Mouse (Mus musculus) hindbrain, embryonic 13.5 days (tissue): ENCODE data around the gene Tas2r130. TPM values are rescaled to one million over a fixed set of nuclear protein-coding genes. Genes with fewer than 3 reads are reported as not detected.
"Not testable (repeated sequence)": the region's sequence is repeated elsewhere in the genome, so short reads cannot be mapped to it uniquely, and the experiment has no call there.

Source experiments
- ATAC-seq: fragments of 200-750 bp; cut with Nextera tagmentation; 2 replicates; pipeline ENCODE4 v1.8.0; 2017; ENCODE audit warnings: moderate TSS enrichment; ENCODE audit not compliant: low FRiP score
- H3K27ac ChIP-seq: fragments of 300-500 bp; sonication (generic); 2 replicates; pipeline ENCODE4 v1.5.1; 2015; ENCODE audit warnings: inconsistent platforms, mild to moderate bottlenecking, moderate library complexity
- H3K27me3 ChIP-seq: fragments of 300-500 bp; sonication (generic); 2 replicates; pipeline ENCODE4 v1.6.1; 2015; ENCODE audit warnings: mild to moderate bottlenecking, inconsistent platforms
- H3K36me3 ChIP-seq: fragments of 300-500 bp; sonication (generic); 2 replicates; pipeline ENCODE4 v1.6.1; 2015; ENCODE audit warnings: mild to moderate bottlenecking, inconsistent platforms
- H3K4me1 ChIP-seq: fragments of 300-500 bp; sonication (generic); replicated peaks from 2 replicates; pipeline ENCODE4 v1.6.1; 2015; ENCODE audit warnings: inconsistent platforms
- H3K4me2 ChIP-seq: fragments of 300-500 bp; sonication (generic); 2 replicates; pipeline ENCODE4 v1.6.1; 2015; ENCODE audit warnings: inconsistent platforms, mild to moderate bottlenecking, moderate library complexity
- H3K4me3 ChIP-seq: fragments of 300-500 bp; sonication (generic); 2 replicates; pipeline ENCODE4 v1.5.1; 2015; ENCODE audit warnings: mild to moderate bottlenecking, inconsistent platforms
- H3K9ac ChIP-seq: fragments of 300-500 bp; sonication (generic); 2 replicates; pipeline ENCODE4 v1.6.1; 2015; ENCODE audit warnings: mild to moderate bottlenecking, inconsistent platforms
- H3K9me3 ChIP-seq: fragments of 300-500 bp; sonication (generic); 2 replicates; pipeline ENCODE4 v1.6.1; 2016; ENCODE audit warnings: inconsistent platforms
- whole genome bisulfite sequencing: fragments of 180-500 bp; shearing (Covaris S2); methylation state at CpG from one replicate; pipeline ENCODE4 v1.1.7; 2015; 5-methylcytosine and 5-hydroxymethylcytosine counted together
- polyA plus RNA-seq: library from polyadenylated mRNA; unstranded; fragments of >200 nt; fragmentation: Nextera tagmentation; extraction: Ambion mirVana; gene quantifications from 2 replicates; pipeline ENCODE4 v1.2.1, GENCODE M21; 2015

The Tas2r130 gene
- not detected in 2 replicates for polyA plus RNA-seq

DNA sequence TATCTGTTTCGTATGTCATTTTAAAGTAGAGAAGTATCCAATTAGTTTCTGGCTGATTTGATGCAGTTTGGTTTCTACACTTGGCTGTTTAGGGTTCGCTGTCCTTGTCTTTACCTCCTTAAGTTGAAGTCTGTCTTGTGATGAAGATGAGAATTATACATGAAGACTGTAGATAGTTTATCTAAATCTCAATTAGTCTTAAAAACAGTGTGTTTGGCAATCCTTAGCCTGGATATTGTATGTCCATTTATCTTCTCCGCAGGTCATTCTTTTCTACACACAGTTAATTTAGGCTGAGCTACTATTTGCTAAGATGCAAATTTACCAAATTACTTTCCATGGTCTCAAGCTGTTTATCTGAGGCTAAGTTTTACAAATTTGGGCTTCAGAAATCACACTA, at the start of gene Tas2r130:
Gene Tas2r130 (minus strand): TSS at position 101 of the 400 bp plus-strand sequence.
- H3K9ac ChIP-seq = no peak within 1 kb of the TSS
- no peak within 1 kb of the TSS for H3K4me2 ChIP-seq
- H3K9me3 ChIP-seq = no peaks in the 10 kb centered on the region
- no peaks in the 10 kb centered on the region for H3K36me3 ChIP-seq
- ATAC-seq = no peak
- 81% methylated on average over 3 of the region's 3 CpGs for WGBS
- H3K27me3 ChIP-seq = no peaks in the 10 kb centered on the region
- no peaks in the 10 kb centered on the region for H3K4me1 ChIP-seq
- no peak within 1 kb of the TSS for H3K4me3 ChIP-seq
- H3K27ac ChIP-seq = no peak within 1 kb of the TSS

DNA sequence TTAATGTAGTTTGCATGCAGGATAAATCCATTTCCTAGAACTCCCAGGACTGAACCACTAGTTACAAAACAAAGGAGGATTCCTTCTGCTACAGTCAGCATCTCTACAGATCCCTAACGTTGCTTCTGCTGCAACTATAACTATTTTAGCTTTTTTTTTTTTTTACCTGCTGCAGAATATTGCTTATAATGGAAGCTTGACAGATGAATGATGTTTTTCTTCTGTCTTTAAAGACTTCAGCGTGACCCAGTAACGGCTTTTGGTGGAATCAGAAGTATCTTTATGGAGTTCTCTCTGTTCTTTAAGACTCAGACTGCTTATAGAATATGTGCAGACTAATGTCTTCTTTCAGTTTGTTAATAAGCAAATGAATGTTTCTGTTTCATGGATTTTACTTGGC, 48.1 kb upstream of the Tas2r130 start, which contains the start of gene Tas2r106:
Gene Tas2r106 (minus strand): TSS at position 101 of the 400 bp plus-strand sequence.
- no peak within 1 kb of the TSS for H3K9ac ChIP-seq
- no peak for ATAC-seq
- H3K27ac ChIP-seq = no peak within 1 kb of the TSS
- no peaks in the 10 kb centered on the region for H3K4me1 ChIP-seq
- no peaks in the 10 kb centered on the region for H3K27me3 ChIP-seq
- H3K9me3 ChIP-seq = peaks cover 3% of the 10 kb centered on the region; the same call in 1 of the 2 replicates
- WGBS = 69% methylated on average over 3 of the region's 3 CpGs
- no peak within 1 kb of the TSS for H3K4me3 ChIP-seq
- H3K36me3 ChIP-seq = no peaks in the 10 kb centered on the region
- H3K4me2 ChIP-seq = no peak within 1 kb of the TSS

DNA sequence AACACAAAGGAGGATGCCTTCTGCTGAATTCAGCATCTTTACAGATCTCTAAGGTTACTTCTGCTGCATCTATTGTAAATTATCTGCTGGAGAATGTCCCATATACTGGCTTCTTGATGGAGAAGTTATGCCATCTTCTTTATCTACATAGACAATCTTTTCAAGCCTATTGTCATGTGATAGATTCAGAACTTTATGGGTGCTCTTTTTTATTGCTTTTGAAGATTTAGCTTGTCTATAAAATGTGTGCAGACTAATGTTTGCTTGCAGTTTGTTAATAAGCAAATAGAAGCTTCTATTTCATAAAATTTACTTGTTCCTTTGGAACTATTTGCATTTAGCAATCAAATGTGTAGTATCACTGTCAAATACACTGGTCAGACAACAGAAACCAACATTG, 29.3 kb upstream of the Tas2r130 start, which contains the start of gene Tas2r107:
Gene Tas2r107 (minus strand): TSS at position 101 of the 400 bp plus-strand sequence.
- no peak for ATAC-seq
- H3K4me3 ChIP-seq = no peak within 1 kb of the TSS

DNA sequence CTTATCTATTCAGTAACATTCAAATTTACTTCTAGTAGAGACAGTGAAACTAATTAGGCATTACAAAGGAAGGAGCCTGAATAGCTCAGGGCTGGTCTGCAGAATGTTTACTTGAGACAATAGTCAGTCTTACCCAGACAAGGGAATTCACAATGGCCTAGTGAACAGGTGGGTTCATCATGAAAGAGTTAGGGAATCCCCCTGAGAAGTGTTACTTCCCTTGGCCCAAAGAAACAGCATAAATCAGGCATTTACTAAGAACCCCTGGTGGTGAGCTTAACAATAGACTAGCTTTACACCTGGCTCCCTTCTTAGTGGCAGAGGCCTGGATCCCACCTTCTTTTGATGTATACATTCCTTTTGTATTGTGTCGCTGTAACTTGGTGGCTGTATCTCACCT, 20.8 kb downstream of the Tas2r130 start:
- not testable (repeated sequence) for H3K4me2 ChIP-seq, H3K27ac ChIP-seq, H3K36me3 ChIP-seq, H3K4me1 ChIP-seq, ATAC-seq, H3K9ac ChIP-seq, H3K4me3 ChIP-seq, H3K9me3 ChIP-seq, H3K27me3 ChIP-seq
- WGBS = 88% methylated on average over 1 of the region's 1 CpGs

More for the DNA sequence above, 29.3 kb upstream of the Tas2r130 start, which contains the start of gene Tas2r107:
- Histone ChIP-seq H3K27me3 (no peaks in the 10 kb centered on the region), H3K9me3 (no peaks in the 10 kb centered on the region), H3K27ac (no peak within 1 kb of the TSS), H3K9ac (no peak within 1 kb of the TSS), H3K4me1 (no peaks in the 10 kb centered on the region), H3K4me2 (no peak within 1 kb of the TSS), H3K36me3 (no peaks in the 10 kb centered on the region)

DNA sequence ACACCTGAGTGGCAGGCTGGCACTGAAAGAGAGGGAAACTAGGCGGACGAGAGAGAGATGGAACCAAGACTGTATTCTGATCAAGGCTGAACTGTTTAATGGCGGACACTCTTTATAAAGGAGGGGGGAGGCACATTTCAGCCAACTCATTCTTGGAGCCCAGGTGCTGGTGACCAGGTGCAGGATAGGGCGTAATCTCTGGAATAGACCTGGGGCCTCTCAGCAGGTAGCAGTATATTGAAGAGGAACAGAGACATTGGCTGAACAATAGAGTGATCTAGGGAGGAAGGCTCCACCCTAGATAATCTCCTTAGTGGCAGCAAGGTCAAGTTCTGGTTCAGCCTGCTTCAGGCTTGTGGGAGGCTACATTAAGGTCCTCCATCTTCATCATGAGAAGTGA, 25.9 kb downstream of the Tas2r130 start:
- Histone ChIP-seq H3K9ac (no peak overlapping the region), H3K4me3 (no peak overlapping the region), H3K4me1 (no peaks in the 10 kb centered on the region), H3K27ac (no peak overlapping the region), H3K36me3 (no peaks in the 10 kb centered on the region), H3K9me3 (peaks cover 10% of the 10 kb centered on the region; the same call in 1 of the 2 replicates), H3K27me3 (no peaks in the 10 kb centered on the region), H3K4me2 (no peak overlapping the region)
- WGBS = 92% methylated on average over 4 of the region's 4 CpGs
- no peak for ATAC-seq

Other genes with a start within 250 kb of the Tas2r130 start
- gene Ybx3, start 242.4 kb downstream of the Tas2r130 start, polyA plus RNA-seq = 23.0 and 26.6 TPM in 2 replicates
- not detected in 2 replicates for gene 5430401F13Rik, start 144.5 kb downstream of the Tas2r130 start, polyA plus RNA-seq
- gene Gm6619, start 144.5 kb downstream of the Tas2r130 start, polyA plus RNA-seq = not detected in 2 replicates
- gene Tas2r107, start 29.2 kb upstream of the Tas2r130 start, polyA plus RNA-seq = not detected in 2 replicates
- not detected in 2 replicates for gene Tas2r106, start 48.0 kb upstream of the Tas2r130 start, polyA plus RNA-seq
- gene Tas2r104, start 54.8 kb upstream of the Tas2r130 start, polyA plus RNA-seq = not detected in 2 replicates
- not detected in 2 replicates for gene Tas2r105, start 56.6 kb upstream of the Tas2r130 start, polyA plus RNA-seq
- not detected in 2 replicates for gene Tas2r114, start 59.2 kb upstream of the Tas2r130 start, polyA plus RNA-seq